Mouse (Mus musculus) limb, embryonic 14.5 days (tissue): ENCODE results near the gene Kif3b. TPM values are rescaled to one million over a fixed set of nuclear protein-coding genes. Genes with fewer than 3 reads are reported as not detected.
"Not testable (repeated sequence)": the region's sequence is repeated elsewhere in the genome, so short reads cannot be mapped to it uniquely, and the experiment has no call there.

Experiments used
- ATAC-seq: fragments of 200-750 bp; cut with Nextera tagmentation; 2 replicates; pipeline ENCODE4 v1.8.0; 2017; ENCODE audit warnings: low read depth, moderate number of reproducible peaks, moderate TSS enrichment; ENCODE audit not compliant: low FRiP score
- DNase-seq: peaks from one replicate; pipeline ENCODE4 v3.0.0-alpha.2; 2015; ENCODE audit warnings: low spot score
- H3K27ac ChIP-seq: fragments of 300-500 bp; sonication (generic); replicated peaks from 2 replicates; pipeline ENCODE4 v1.5.1; 2014; ENCODE audit warnings: low read depth, mild to moderate bottlenecking, low read length, moderate library complexity, mixed read lengths
- H3K27me3 ChIP-seq: fragments of 300-500 bp; sonication (generic); 2 replicates; pipeline ENCODE4 v1.6.1; 2014; ENCODE audit warnings: low read length, mixed read lengths; ENCODE audit not compliant: control insufficient read depth, insufficient read depth
- H3K36me3 ChIP-seq: fragments of 300-500 bp; sonication (generic); 2 replicates; pipeline ENCODE4 v1.6.1; 2014; ENCODE audit warnings: mild to moderate bottlenecking, low read length, moderate library complexity, mixed read lengths; ENCODE audit not compliant: control insufficient read depth, insufficient read depth
- H3K4me1 ChIP-seq: fragments of 300-500 bp; sonication (generic); 2 replicates; pipeline ENCODE4 v1.6.1; 2014; ENCODE audit warnings: antibody characterized with exemption, low read length, mixed read lengths; ENCODE audit not compliant: control insufficient read depth, insufficient read depth
- H3K4me2 ChIP-seq: fragments of 300-500 bp; sonication (generic); replicated peaks from 2 replicates; pipeline ENCODE4 v1.6.1; 2014; ENCODE audit warnings: low read depth, mild to moderate bottlenecking, low read length, moderate library complexity; ENCODE audit not compliant: severe bottlenecking
- H3K4me3 ChIP-seq: fragments of 300-500 bp; sonication (generic); replicated peaks from 2 replicates; pipeline ENCODE4 v1.5.1; 2014; ENCODE audit warnings: low read length
- H3K9ac ChIP-seq: fragments of 300-500 bp; sonication (generic); 2 replicates; pipeline ENCODE4 v1.6.1; 2014; ENCODE audit warnings: mild to moderate bottlenecking, low read depth, low read length, moderate library complexity; ENCODE audit not compliant: severe bottlenecking
- H3K9me3 ChIP-seq: fragments of 300-500 bp; sonication (generic); 2 replicates; pipeline ENCODE4 v1.6.1; 2016; ENCODE audit warnings: low read length; ENCODE audit not compliant: control insufficient read depth
- POLR2A ChIP-seq: fragments of 200-500 bp; IDR thresholded peaks from 2 replicates; pipeline ENCODE4 v1.8.0; 2012; ENCODE audit warnings: inconsistent platforms, mild to moderate bottlenecking, moderate library complexity, borderline replicate concordance; ENCODE audit not compliant: insufficient read depth, insufficient read length; ENCODE audit errors: extremely low read depth
- WGBS: fragments of 180-500 bp; shearing (Covaris S2); extraction: QIAGEN DNeasy Blood & Tissue Kit; methylation state at CpG from one replicate; pipeline ENCODE4 v1.1.7; 2014; 5-methylcytosine and 5-hydroxymethylcytosine counted together
- polyA plus RNA-seq, 2 experiments: library from polyadenylated mRNA; depleted of rRNA in 1 of 2; stranded (reverse) in 1 of 2; unstranded in 1 of 2; fragments of >200 nt; fragmentation: Nextera tagmentation in 1 of 2; extraction: Ambion mirVana in 1 of 2; gene quantifications; 2 replicates each; pipeline versions ENCODE4 v1.2.1 to v1.2.3; 2012 to 2014

Kif3b gene
- polyA plus RNA-seq, 2 experiments = 4.7 to 11.5 TPM

DNA sequence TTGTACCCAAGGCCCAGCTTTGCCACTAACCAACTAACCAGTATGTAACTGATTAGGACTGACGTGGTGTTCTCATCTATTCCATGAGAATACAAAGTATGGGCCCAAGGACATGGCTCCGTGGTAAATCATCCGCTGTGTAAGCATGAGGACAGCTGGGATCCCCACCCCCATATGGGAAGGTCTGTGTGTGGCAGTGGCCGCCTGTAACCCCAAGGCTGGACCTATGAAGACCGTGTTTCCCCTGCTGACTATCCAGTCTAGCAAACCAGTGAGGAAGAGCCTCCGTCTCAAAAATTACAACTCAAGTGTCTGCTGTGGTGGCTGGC lies 16.3 kb upstream of the Kif3b start:
- WGBS = 76% methylated on average over 6 of the region's 6 CpGs
- no peak for DNase-seq
- H3K27me3 ChIP-seq = no peaks in the 10 kb centered on the region
- no peaks in the 10 kb centered on the region for H3K36me3 ChIP-seq
- no peaks in the 10 kb centered on the region; the same call in 1 of the 2 replicates for H3K9me3 ChIP-seq
- no peak overlapping the region for H3K27ac ChIP-seq
- no peak for TF ChIP-seq POLR2A
- H3K4me3 ChIP-seq = no peak overlapping the region
- H3K4me1 ChIP-seq = peaks cover 4% of the 10 kb centered on the region; the same call in 1 of the 2 replicates
- no peak overlapping the region for H3K4me2 ChIP-seq
- ATAC-seq = no peak
- H3K9ac ChIP-seq = no peak overlapping the region

DNA sequence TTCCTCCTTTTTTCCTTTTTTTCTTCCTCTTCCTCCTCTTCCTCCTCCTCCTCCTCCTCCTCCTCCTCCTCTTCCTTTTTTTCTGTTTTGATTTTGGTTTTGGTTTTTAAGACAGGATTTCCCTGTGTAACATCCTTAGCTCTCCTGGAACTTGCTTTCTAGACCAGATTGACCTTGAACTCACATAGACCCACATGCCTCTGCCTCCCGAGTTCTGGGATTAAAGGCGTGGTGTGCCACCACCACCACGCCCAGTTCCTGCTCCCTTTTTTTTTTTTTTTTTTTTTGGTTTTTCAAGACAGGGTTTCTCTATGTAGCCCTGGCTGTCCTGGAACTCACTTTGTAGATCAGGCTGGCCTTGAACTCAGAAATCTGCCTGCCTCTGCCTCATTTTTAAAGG lies 15.6 kb upstream of the Kif3b start:
- not testable (repeated sequence) for DNase-seq, ATAC-seq
- WGBS = 75% methylated on average over 3 of the region's 3 CpGs

GRCm38 (mm10) chr2:153276440-153276839 lies 14.8 kb upstream of the Kif3b start:
- DNase-seq (no peak), ATAC-seq (no peak)
- no peak for TF ChIP-seq POLR2A
- no peak overlapping the region for H3K4me3 ChIP-seq
- H3K36me3 ChIP-seq = no peaks in the 10 kb centered on the region
- no peaks in the 10 kb centered on the region; the same call in 1 of the 2 replicates for H3K9me3 ChIP-seq
- H3K27me3 ChIP-seq = no peaks in the 10 kb centered on the region
- H3K9ac ChIP-seq = no peak overlapping the region
- no peak overlapping the region for H3K27ac ChIP-seq
- H3K4me1 ChIP-seq = peaks cover 4% of the 10 kb centered on the region; the same call in 1 of the 2 replicates
- no peak overlapping the region for H3K4me2 ChIP-seq
- WGBS = 92% methylated on average over 8 of the region's 8 CpGs

More for the DNA sequence above, 15.6 kb upstream of the Kif3b start:
- not testable (repeated sequence) for H3K9ac ChIP-seq, H3K9me3 ChIP-seq, H3K4me3 ChIP-seq, H3K4me2 ChIP-seq, H3K36me3 ChIP-seq, H3K4me1 ChIP-seq, H3K27ac ChIP-seq, H3K27me3 ChIP-seq

DNA sequence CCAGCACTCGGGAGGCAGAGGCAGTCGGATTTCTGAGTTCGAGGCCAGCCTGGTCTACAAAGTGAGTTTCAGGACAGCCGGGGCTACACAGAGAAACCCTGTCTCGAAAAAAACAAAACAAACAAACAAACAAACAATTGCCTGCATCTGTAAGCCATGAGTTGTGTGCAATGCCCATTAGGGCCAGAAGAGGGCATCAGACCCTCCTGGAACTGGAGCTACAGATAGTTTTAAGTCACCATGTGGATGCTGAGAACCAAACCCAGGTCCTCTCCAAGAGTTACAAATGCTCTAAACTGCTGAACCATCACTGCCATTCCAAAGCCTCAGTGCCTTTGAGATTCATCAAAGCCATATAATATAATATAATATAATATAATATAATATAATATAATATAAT lies 14.4 kb upstream of the Kif3b start:
- H3K4me1 ChIP-seq, H3K4me3 ChIP-seq, H3K4me2 ChIP-seq, H3K9me3 ChIP-seq, DNase-seq, H3K36me3 ChIP-seq, H3K9ac ChIP-seq, H3K27ac ChIP-seq, H3K27me3 ChIP-seq, ATAC-seq: not testable (repeated sequence)
- WGBS = 92% methylated on average over 5 of the region's 5 CpGs

- H3K9ac ChIP-seq = no peak overlapping the region
- WGBS = 86% methylated on average over 5 of the region's 5 CpGs
- no peak for TF ChIP-seq POLR2A
- H3K27me3 ChIP-seq = no peaks in the 10 kb centered on the region
- DNase-seq = no peak
- H3K4me1 ChIP-seq = peaks cover under 1% of the 10 kb centered on the region; the same call in 1 of the 2 replicates
- H3K4me3 ChIP-seq = no peak overlapping the region
- no peak for ATAC-seq
- no peak overlapping the region for H3K4me2 ChIP-seq
- no peaks in the 10 kb centered on the region for H3K36me3 ChIP-seq
- H3K27ac ChIP-seq = no peak overlapping the region
- no peaks in the 10 kb centered on the region; the same call in 1 of the 2 replicates for H3K9me3 ChIP-seq
Observed at GRCm38 (mm10) chr2:153278357-153278756, 12.9 kb upstream of the Kif3b start.

- Histone ChIP-seq H3K9me3 (no peaks in the 10 kb centered on the region), H3K4me1 (peaks cover 4% of the 10 kb centered on the region; the same call in 1 of the 2 replicates), H3K4me2 (no peak overlapping the region), H3K9ac (no peak overlapping the region), H3K36me3 (no peaks in the 10 kb centered on the region), H3K27me3 (no peaks in the 10 kb centered on the region), H3K4me3 (no peak overlapping the region), H3K27ac (no peak overlapping the region)
- WGBS = 84% methylated on average over 6 of the region's 6 CpGs
- ATAC-seq (no peak), DNase-seq (no peak)
- TF ChIP-seq POLR2A = no peak
Observed at GRCm38 (mm10) chr2:153283919-153284318, 7.3 kb upstream of the Kif3b start.
